Mouse (Mus musculus) Patski (cell line): ENCODE measurements around the gene Pnkd. TPM values are rescaled to one million over a fixed set of nuclear protein-coding genes. Genes with fewer than 3 reads are reported as not detected.
"Not testable (repeated sequence)": the region's sequence is repeated elsewhere in the genome, so short reads cannot be mapped to it uniquely, and the experiment has no call there.

Source experiments
- ATAC-seq: fragments of 100-300 bp; one replicate; pipeline ENCODE4 v1.8.0; 2021
- CTCF ChIA-PET: fragments of 350-600 bp; sonication (Branson Sonifier 250); formaldehyde crosslinking; loops from one replicate; lab custom pipeline; 2022; ENCODE audit warnings: inconsistent platforms; lab: Charles Lee
- POLR2A ChIA-PET: fragments of 350-600 bp; sonication (Branson Sonifier 250); formaldehyde crosslinking; loops from one replicate; lab custom pipeline; 2022; ENCODE audit warnings: antibody characterized with exemption, inconsistent platforms; lab: Charles Lee
- DNase-seq: peaks from one replicate; pipeline ENCODE4 v3.0.0-alpha.2; 2011; ENCODE audit warnings: low read depth, low spot score
- H3K27me3 ChIP-seq: fragments of 371-371 bp; one replicate; pipeline ENCODE4 v1.5.1; 2021
- CTCF ChIP-seq: fragments of 100-300 bp; IDR thresholded peaks from one replicate; pipeline ENCODE4 v1.5.1; 2021
- in situ Hi-C: fragments of 300-500 bp; cut with MboI; formaldehyde crosslinking; loops from 3 replicates; pipeline ENCODE4 v1.11.1; 2018; ENCODE audit warnings: low pct_unique_long_range_greater_than_20kb, mixed read lengths
- polyA plus RNA-seq: library from polyadenylated mRNA; unstranded; gene quantifications from one replicate; pipeline ENCODE4 v1.2.3, GENCODE M21; 2021

Gene Pnkd
- polyA plus RNA-seq, 1 experiment from 2014 or later, result 158 TPM

- DNase-seq, result no peak
- in situ Hi-C loops, result loop anchor here (5.0 kb wide), 2 partner anchors 49 to 134 kb away; partner anchors contain the start of gene Catip
- POLR2A ChIA-PET, result no interaction called here
- CTCF ChIA-PET, result interaction anchor here (0.6 to 3.7 kb wide), 9 partner anchors 15 to 107 kb away, joined by 3 to 18 read pairs (median 4); partner anchors contain the start of gene Catip
- no peaks in the 10 kb centered on the region for H3K27me3 ChIP-seq
- peak; percentile 86 for TF ChIP-seq CTCF
- no peak for ATAC-seq
Measured at GRCm38 (mm10) chr1:74313049-74313692, 28.4 kb downstream of the Pnkd start.

- TF ChIP-seq CTCF, result no peak
- in situ Hi-C loops, result loop anchor here (5.0 kb wide), 2 partner anchors 48 to 133 kb away; partner anchors contain the start of gene Catip
- ChIA-PET CTCF (interaction anchor here (3.5 to 3.7 kb wide), 2 partner anchors 13 to 47 kb away, joined by 9 to 18 read pairs; partner anchors contain the start of gene Catip), POLR2A (interaction anchor here (0.8 kb wide), 1 partner anchor 83 kb away, joined by 5 read pairs; no protein-coding TSS in a partner anchor)
- no peaks in the 10 kb centered on the region for H3K27me3 ChIP-seq
- DNase-seq (no peak), ATAC-seq (no peak)
Measured at GRCm38 (mm10) chr1:74314796-74315195, 30.1 kb downstream of the Pnkd start.

- POLR2A ChIA-PET, result no interaction called here
Measured at GRCm38 (mm10) chr1:74316114-74316827, 31.5 kb downstream of the Pnkd start.

GRCm38 (mm10) chr1:74318711-74319110, 34.0 kb downstream of the Pnkd start:
- ChIA-PET POLR2A (no interaction called here), CTCF (no interaction called here)
- no peak for DNase-seq
- in situ Hi-C loops, result no loop called here
- no peak for TF ChIP-seq CTCF
- H3K27me3 ChIP-seq, result no peaks in the 10 kb centered on the region
- ATAC-seq, result no peak

More at GRCm38 (mm10) chr1:74316114-74316827, 31.5 kb downstream of the Pnkd start:
- in situ Hi-C loops, result no loop called here
- no peaks in the 10 kb centered on the region for H3K27me3 ChIP-seq
- CTCF ChIA-PET, result no interaction called here
- DNase-seq, result no peak
- no peak for TF ChIP-seq CTCF
- ATAC-seq, result no peak

GRCm38 (mm10) chr1:74321396-74321795, 36.7 kb downstream of the Pnkd start:
- CTCF ChIA-PET, result no interaction called here
- DNase-seq (no peak), ATAC-seq (no peak)
- no peaks in the 10 kb centered on the region for H3K27me3 ChIP-seq
- in situ Hi-C loops, result no loop called here
- POLR2A ChIA-PET, result no interaction called here
- no peak for TF ChIP-seq CTCF

- DNase-seq, H3K27me3 ChIP-seq, in situ Hi-C loops, POLR2A ChIA-PET, ATAC-seq: not testable (repeated sequence)
- TF ChIP-seq CTCF, result peak; percentile 67
- CTCF ChIA-PET, result interaction anchor here (1.0 to 2.1 kb wide), 2 partner anchors 14 to 24 kb away, joined by 3 to 9 read pairs; no protein-coding TSS in a partner anchor
Measured at GRCm38 (mm10) chr1:74326916-74327315, 42.2 kb downstream of the Pnkd start.

GRCm38 (mm10) chr1:74329899-74330431, 45.2 kb downstream of the Pnkd start:
- H3K27me3 ChIP-seq, result no peaks in the 10 kb centered on the region
- in situ Hi-C loops, result no loop called here
- ATAC-seq (no peak), DNase-seq (no peak)
- TF ChIP-seq CTCF, result no peak
- POLR2A ChIA-PET, result interaction anchor here (0.6 kb wide), 1 partner anchor 1148 kb away, joined by 4 read pairs; no protein-coding TSS in a partner anchor
- CTCF ChIA-PET, result interaction anchor here (0.7 to 1.3 kb wide), 2 partner anchors 17 to 31 kb away, joined by 3 to 4 read pairs; no protein-coding TSS in a partner anchor

GRCm38 (mm10) chr1:74331046-74331681, 46.4 kb downstream of the Pnkd start:
- in situ Hi-C loops, result no loop called here
- ATAC-seq (no peak), DNase-seq (no peak)
- CTCF ChIA-PET, result interaction anchor here (1.0 to 1.3 kb wide), 2 partner anchors 18 to 46 kb away, joined by 3 to 4 read pairs; partner anchors contain the start of genes Aamp and Pnkd
- TF ChIP-seq CTCF, result no peak
- POLR2A ChIA-PET, result no interaction called here
- H3K27me3 ChIP-seq, result no peaks in the 10 kb centered on the region

GRCm38 (mm10) chr1:74332241-74332763, 47.6 kb downstream of the Pnkd start:
- CTCF ChIA-PET, result interaction anchor here (0.9 to 1.2 kb wide), 3 partner anchors 28 to 127 kb away, joined by 3 read pairs; partner anchors contain the start of genes Aamp and Pnkd
- no peak for TF ChIP-seq CTCF
- DNase-seq (peak; percentile 68), ATAC-seq (peak; percentile 88)
- no peaks in the 10 kb centered on the region for H3K27me3 ChIP-seq
- in situ Hi-C loops, result no loop called here
- POLR2A ChIA-PET, result no interaction called here

- H3K27me3 ChIP-seq, result no peaks in the 10 kb centered on the region
- POLR2A ChIA-PET, result no interaction called here
- in situ Hi-C loops, result no loop called here
- no peak for DNase-seq
- no peak for ATAC-seq
- TF ChIP-seq CTCF, result no peak
- CTCF ChIA-PET, result interaction anchor here (0.9 to 1.2 kb wide), 2 partner anchors 28 to 128 kb away, joined by 3 read pairs; no protein-coding TSS in a partner anchor
Measured at GRCm38 (mm10) chr1:74332930-74333329, 48.2 kb downstream of the Pnkd start.
